Mouse (Mus musculus): Measurements from ENCODE around the gene Lmo7. TPM values are rescaled to one million over a fixed set of nuclear protein-coding genes. Genes with fewer than 3 reads are reported as not detected.

Lmo7 gene
- polyA plus RNA-seq (2014; fragmentation: Illumina TruSeq; extraction: RNeasy Lipid Tissue Mini Kit (QIAGEN cat#74804); ENCODE audit: low read depth, low replicate concordance), result 3.8 TPM

DNA sequence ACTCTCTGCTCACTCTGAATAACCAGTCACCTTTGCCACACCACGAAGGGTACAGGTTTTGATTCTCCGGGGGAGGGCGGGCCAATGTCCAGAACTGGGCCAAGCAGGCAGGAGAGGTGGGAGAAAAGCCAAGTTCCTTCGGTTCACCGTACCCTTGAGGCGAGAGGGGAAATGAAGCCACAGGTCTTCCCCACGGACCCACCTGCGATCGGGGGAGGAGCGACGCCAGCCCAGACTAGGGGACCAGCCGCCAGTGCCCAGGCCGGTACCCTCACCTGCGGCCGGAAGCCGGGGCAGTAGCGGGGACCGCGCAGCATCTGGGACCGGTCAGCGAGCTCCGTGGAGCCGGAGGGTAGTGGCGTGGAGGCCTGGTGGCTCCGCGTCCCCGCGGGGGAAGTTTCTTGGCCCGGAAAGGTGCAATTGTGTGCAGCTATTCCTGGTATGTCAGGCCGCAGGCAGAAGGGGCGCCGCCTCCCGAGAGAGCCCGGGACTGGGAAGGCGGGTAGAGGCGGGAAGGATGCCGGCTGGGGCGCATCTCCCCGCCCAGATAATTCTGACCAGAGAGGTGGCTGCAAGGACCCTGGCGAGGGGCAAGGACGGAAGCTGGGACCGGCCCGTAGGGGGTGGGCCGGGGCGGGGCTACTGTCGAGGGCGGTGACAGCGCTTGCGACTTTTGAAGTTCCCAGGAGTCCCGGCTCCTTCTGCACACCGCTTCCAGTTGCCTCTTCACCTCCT, at the start of gene Lmo7, which contains the start of gene Gm9922:
Lmo7 (plus strand) TSS at position 721 of the 735 bp plus-strand sequence.
Gm9922 (minus strand) TSS at position 578 of the 735 bp plus-strand sequence.

Other genes starting within 250 kb of the Lmo7 start
- gene Tbc1d4, start 120.8 kb upstream of the Lmo7 start, polyA plus RNA-seq (2014; fragmentation: Illumina TruSeq; extraction: RNeasy Lipid Tissue Mini Kit (QIAGEN cat#74804); ENCODE audit: low read depth, low replicate concordance), result 8.5 TPM
- 25.6 TPM for gene Commd6, start 89.3 kb upstream of the Lmo7 start, polyA plus RNA-seq (2014; fragmentation: Illumina TruSeq; extraction: RNeasy Lipid Tissue Mini Kit (QIAGEN cat#74804); ENCODE audit: low read depth, low replicate concordance)
- 599 TPM for gene Uchl3, start 76.0 kb upstream of the Lmo7 start, polyA plus RNA-seq (2014; fragmentation: Illumina TruSeq; extraction: RNeasy Lipid Tissue Mini Kit (QIAGEN cat#74804); ENCODE audit: low read depth, low replicate concordance)
- not detected for gene Gm9922, start 143 bp upstream of the Lmo7 start, polyA plus RNA-seq (2014; fragmentation: Illumina TruSeq; extraction: RNeasy Lipid Tissue Mini Kit (QIAGEN cat#74804); ENCODE audit: low read depth, low replicate concordance)

Data from testis, adult 10 weeks (tissue).